Mouse (Mus musculus): ENCODE measurements at regions not wholly inside any gene's neighbourhood (a gene's known extent, or its start where the extent isn't known, plus 50 kb on each side); places are given as distances from the start of the nearest gene placed in this dataset.

GRCm38 (mm10) chr6:107462440-107462839, 67.1 kb upstream of the Lrrn1 start:
- no peak for TF ChIP-seq CEBPB (IDR thresholded peaks at IDR 0.05; ENCODE audit: insufficient read depth, poor library complexity, severe bottlenecking)
- no peak for TF ChIP-seq MAX (IDR thresholded peaks at IDR 0.05; ENCODE audit: low read depth)
- no peak for TF ChIP-seq E2F4 (IDR thresholded peaks at IDR 0.05; ENCODE audit: insufficient read depth)
- TF ChIP-seq POLR2A (IDR thresholded peaks at IDR 0.05; ENCODE audit: insufficient read length, low read depth), result no peak

Measured in myocyte (in vitro differentiated cells).